Mouse (Mus musculus): Measurements from ENCODE around the gene Man2b1. TPM values are rescaled to one million over a fixed set of nuclear protein-coding genes. Genes with fewer than 3 reads are reported as not detected.
A peak's percentile ranks its signal among the peaks of the same experiment; 100 is the strongest.
"Not testable (repeated sequence)": the region's sequence is repeated elsewhere in the genome, so short reads cannot be mapped to it uniquely, and the experiment has no call there.

Man2b1 gene
- polyA plus RNA-seq, 1 experiment from 2014 or later, result 21.9 TPM

- Histone ChIP-seq H3K9me3 (no peaks in the 10 kb centered on the region), H3K27me3 (ENCODE audit: poor library complexity, severe bottlenecking) (no peaks in the 10 kb centered on the region), H3K27ac (no peak overlapping the region), H3K36me3 (replicated peaks) (peaks cover 66% of the 10 kb centered on the region), H3K4me1 (peaks cover 36% of the 10 kb centered on the region), H3K4me3 (peak overlapping the region; percentile 25; the same call in 1 of the 2 replicates)
- 2% methylated on average over 2 of the region's 2 CpGs for WGBS
- peak; percentile 79 for DNase-seq (ENCODE audit: extremely low spot score, low spot score)
Observed at GRCm38 (mm10) chr8:85076993-85077392, 6.1 kb upstream of the Man2b1 start.

GRCm38 (mm10) chr8:85080214-85080531, 2.9 kb upstream of the Man2b1 start:
- H3K27ac ChIP-seq, result peak overlapping the region; percentile 84
- H3K27me3 ChIP-seq (ENCODE audit: poor library complexity, severe bottlenecking), result no peaks in the 10 kb centered on the region
- peaks cover 48% of the 10 kb centered on the region for H3K4me1 ChIP-seq
- no peak for DNase-seq (ENCODE audit: extremely low spot score, low spot score)
- WGBS, result 1% methylated on average over 25 of the region's 25 CpGs
- H3K4me3 ChIP-seq, result peak overlapping the region; percentile 75
- H3K9me3 ChIP-seq, result no peaks in the 10 kb centered on the region
- peaks cover 47% of the 10 kb centered on the region for H3K36me3 ChIP-seq (replicated peaks)

- Histone ChIP-seq H3K27ac (peak within 1 kb of the TSS; percentile 84), H3K27me3 (ENCODE audit: poor library complexity, severe bottlenecking) (no peaks in the 10 kb centered on the region), H3K36me3 (replicated peaks) (peaks cover 47% of the 10 kb centered on the region), H3K4me3 (peak within 1 kb of the TSS; percentile 75), H3K4me1 (peaks cover 48% of the 10 kb centered on the region), H3K9me3 (no peaks in the 10 kb centered on the region)
- DNase-seq (ENCODE audit: extremely low spot score, low spot score), result peak; percentile 73
- WGBS, result under 1% methylated on average over 30 of the region's 30 CpGs
Observed at GRCm38 (mm10) chr8:85080532-85081215, 2.4 kb upstream of the Man2b1 start, which contains the start of gene Wdr83os. Gene Wdr83os (plus strand): TSS chr8:85080740.

- H3K27ac ChIP-seq, result peak within 1 kb of the TSS; percentile 84
- peaks cover 44% of the 10 kb centered on the region for H3K36me3 ChIP-seq (replicated peaks)
- peak within 1 kb of the TSS; percentile 75 for H3K4me3 ChIP-seq
- peaks cover 48% of the 10 kb centered on the region for H3K4me1 ChIP-seq
- DNase-seq (ENCODE audit: extremely low spot score, low spot score), result peak; percentile 63
- 2% methylated on average over 9 of the region's 9 CpGs for WGBS
- no peaks in the 10 kb centered on the region for H3K9me3 ChIP-seq
- H3K27me3 ChIP-seq (ENCODE audit: poor library complexity, severe bottlenecking), result no peaks in the 10 kb centered on the region
Observed at GRCm38 (mm10) chr8:85081216-85081555, 1.9 kb upstream of the Man2b1 start, which contains the start of gene Wdr83. Gene Wdr83 (minus strand): TSS chr8:85081306.

DNA sequence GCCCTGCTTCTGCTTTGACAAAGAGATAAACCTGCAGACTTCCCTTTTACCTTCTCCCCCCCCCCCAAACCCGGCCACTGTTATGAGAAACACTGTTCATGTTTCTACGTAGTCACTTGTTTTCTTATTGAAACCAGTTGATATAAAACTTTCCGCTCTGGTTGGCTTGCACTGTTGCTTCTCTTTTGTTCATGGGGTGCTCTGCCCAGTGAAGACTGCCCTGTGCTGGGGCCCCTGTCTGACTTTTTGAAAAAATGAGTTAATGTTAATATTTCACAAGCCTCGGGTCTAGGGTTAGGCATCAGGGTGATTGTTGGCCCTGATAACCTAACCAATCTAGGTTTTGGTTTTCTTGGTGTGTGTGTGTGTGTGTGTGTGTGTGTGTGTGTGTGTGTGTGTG, 901 bp upstream of the Man2b1 start:
- not testable (repeated sequence) for H3K27ac ChIP-seq; H3K9me3 ChIP-seq; DNase-seq (ENCODE audit: extremely low spot score, low spot score); H3K27me3 ChIP-seq (ENCODE audit: poor library complexity, severe bottlenecking)
- WGBS, result 92% methylated on average over 4 of the region's 4 CpGs
- peaks cover 42% of the 10 kb centered on the region for H3K36me3 ChIP-seq (replicated peaks)
- peak overlapping the region; percentile 75; the same call in 1 of the 2 replicates for H3K4me3 ChIP-seq
- peaks cover 48% of the 10 kb centered on the region for H3K4me1 ChIP-seq

DNA sequence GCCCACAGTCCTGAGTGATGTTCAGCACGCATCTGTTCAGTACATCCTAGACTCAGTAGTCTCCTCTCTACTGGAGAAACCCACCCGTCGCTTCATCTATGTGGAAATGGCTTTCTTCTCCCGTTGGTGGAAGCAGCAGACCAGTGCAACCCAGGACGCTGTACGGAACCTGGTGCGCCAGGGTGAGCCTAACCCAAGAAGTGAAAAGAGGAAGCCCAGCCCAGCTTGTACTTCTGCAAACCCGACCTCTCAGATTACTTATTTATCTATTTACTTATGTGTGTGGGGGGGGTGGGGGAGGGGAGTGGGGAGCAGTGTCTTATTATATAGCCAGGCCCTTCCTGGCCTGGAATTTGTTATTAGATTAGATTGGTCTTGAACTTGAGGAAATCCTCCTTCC, 1.6 kb downstream of the Man2b1 start:
- H3K4me1 ChIP-seq, result peaks cover 40% of the 10 kb centered on the region
- 92% methylated on average over 8 of the region's 8 CpGs for WGBS
- no peak overlapping the region for H3K27ac ChIP-seq
- no peak for DNase-seq (ENCODE audit: extremely low spot score, low spot score)
- H3K9me3 ChIP-seq, result no peaks in the 10 kb centered on the region
- no peaks in the 10 kb centered on the region for H3K27me3 ChIP-seq (ENCODE audit: poor library complexity, severe bottlenecking)
- H3K36me3 ChIP-seq (replicated peaks), result peaks cover 45% of the 10 kb centered on the region
- peak overlapping the region; percentile 66; the same call in 1 of the 2 replicates for H3K4me3 ChIP-seq

DNA sequence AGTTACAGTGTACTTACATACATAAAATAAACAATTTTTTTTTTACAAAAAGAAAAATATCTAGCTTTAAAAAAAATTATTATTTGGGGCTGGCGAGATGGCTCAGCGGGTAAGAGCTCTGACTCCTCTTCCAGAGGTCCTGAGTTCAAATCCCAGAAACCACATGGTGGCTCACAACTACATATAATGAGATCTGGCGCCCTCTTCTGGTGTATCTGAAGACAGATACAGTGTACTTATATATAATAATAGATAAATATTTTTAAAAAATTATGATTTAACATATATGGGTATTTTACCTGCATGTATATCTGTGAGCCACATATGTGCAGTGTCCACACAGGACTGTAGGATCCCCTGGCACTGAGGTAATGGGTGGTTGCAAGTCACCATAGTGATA, 3.2 kb downstream of the Man2b1 start:
- no peak for DNase-seq (ENCODE audit: extremely low spot score, low spot score)
- H3K36me3 ChIP-seq (replicated peaks), result peaks cover 52% of the 10 kb centered on the region
- H3K4me3 ChIP-seq, result no peak overlapping the region
- H3K9me3 ChIP-seq, result no peaks in the 10 kb centered on the region
- WGBS, result 79% methylated on average over 3 of the region's 3 CpGs
- no peak overlapping the region for H3K27ac ChIP-seq
- H3K27me3 ChIP-seq (ENCODE audit: poor library complexity, severe bottlenecking), result no peaks in the 10 kb centered on the region
- H3K4me1 ChIP-seq, result peaks cover 32% of the 10 kb centered on the region

- Histone ChIP-seq H3K27me3 (ENCODE audit: poor library complexity, severe bottlenecking) (no peaks in the 10 kb centered on the region), H3K4me3 (no peak overlapping the region), H3K4me1 (peaks cover 11% of the 10 kb centered on the region), H3K27ac (no peak overlapping the region), H3K36me3 (replicated peaks) (peaks cover 71% of the 10 kb centered on the region), H3K9me3 (no peaks in the 10 kb centered on the region)
- DNase-seq (ENCODE audit: extremely low spot score, low spot score), result no peak
- WGBS, result 84% methylated on average over 2 of the region's 2 CpGs
Observed at GRCm38 (mm10) chr8:85088771-85089170, 5.7 kb downstream of the Man2b1 start.

- H3K27ac ChIP-seq, result no peak overlapping the region
- H3K4me1 ChIP-seq, result 0 out of 2 replicates have a peak, but pooled peaks cover 3% of the 10 kb centered on the region
- 89% methylated on average over 11 of the region's 11 CpGs for WGBS
- no peaks in the 10 kb centered on the region for H3K27me3 ChIP-seq (ENCODE audit: poor library complexity, severe bottlenecking)
- no peaks in the 10 kb centered on the region for H3K9me3 ChIP-seq
- no peak overlapping the region for H3K4me3 ChIP-seq
- DNase-seq (ENCODE audit: extremely low spot score, low spot score), result no peak
- H3K36me3 ChIP-seq (replicated peaks), result peaks cover 80% of the 10 kb centered on the region
Observed at GRCm38 (mm10) chr8:85090856-85091255, 7.8 kb downstream of the Man2b1 start.

DNA sequence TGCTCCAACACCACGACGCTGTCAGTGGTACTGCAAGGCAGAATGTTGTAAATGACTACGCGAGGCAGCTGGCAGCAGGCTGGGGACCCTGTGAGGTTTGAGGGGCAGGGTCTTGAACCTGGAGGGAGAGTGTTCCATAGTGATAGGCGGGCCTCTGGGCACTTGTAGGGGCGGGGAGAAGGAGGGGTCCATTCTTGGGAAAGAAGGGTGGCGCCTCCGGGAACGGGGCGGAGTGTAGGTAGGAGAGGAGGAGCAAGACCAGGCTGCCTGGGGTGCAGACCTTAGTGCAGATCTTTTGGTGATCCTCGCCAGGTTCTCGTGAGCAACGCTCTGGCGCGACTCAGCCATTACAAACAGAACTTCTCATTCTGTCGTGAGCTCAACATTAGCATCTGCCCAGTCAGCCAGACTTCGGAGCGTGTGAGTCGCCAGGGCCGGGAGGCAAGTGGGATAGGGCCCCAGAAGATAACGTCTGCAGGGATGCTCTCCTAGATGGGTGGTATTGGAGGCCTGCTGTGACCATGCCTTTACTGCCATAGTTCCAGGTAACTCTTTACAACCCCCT, 8.5 kb downstream of the Man2b1 start:
- Histone ChIP-seq H3K4me3 (no peak overlapping the region), H3K4me1 (0 out of 2 replicates have a peak, but pooled peaks cover 3% of the 10 kb centered on the region), H3K27me3 (ENCODE audit: poor library complexity, severe bottlenecking) (no peaks in the 10 kb centered on the region), H3K27ac (no peak overlapping the region), H3K9me3 (no peaks in the 10 kb centered on the region), H3K36me3 (replicated peaks) (peaks cover 85% of the 10 kb centered on the region)
- no peak for DNase-seq (ENCODE audit: extremely low spot score, low spot score)
- 27% methylated on average over 21 of the region's 21 CpGs for WGBS

- DNase-seq (ENCODE audit: extremely low spot score, low spot score), result no peak
- WGBS, result 92% methylated on average over 13 of the region's 13 CpGs
- Histone ChIP-seq H3K4me1 (0 out of 2 replicates have a peak, but pooled peaks cover 3% of the 10 kb centered on the region), H3K27me3 (ENCODE audit: poor library complexity, severe bottlenecking) (no peaks in the 10 kb centered on the region), H3K36me3 (replicated peaks) (peaks cover 81% of the 10 kb centered on the region), H3K27ac (no peak overlapping the region), H3K4me3 (no peak overlapping the region), H3K9me3 (no peaks in the 10 kb centered on the region)
Observed at GRCm38 (mm10) chr8:85095051-85095450, 12.0 kb downstream of the Man2b1 start.

DNA sequence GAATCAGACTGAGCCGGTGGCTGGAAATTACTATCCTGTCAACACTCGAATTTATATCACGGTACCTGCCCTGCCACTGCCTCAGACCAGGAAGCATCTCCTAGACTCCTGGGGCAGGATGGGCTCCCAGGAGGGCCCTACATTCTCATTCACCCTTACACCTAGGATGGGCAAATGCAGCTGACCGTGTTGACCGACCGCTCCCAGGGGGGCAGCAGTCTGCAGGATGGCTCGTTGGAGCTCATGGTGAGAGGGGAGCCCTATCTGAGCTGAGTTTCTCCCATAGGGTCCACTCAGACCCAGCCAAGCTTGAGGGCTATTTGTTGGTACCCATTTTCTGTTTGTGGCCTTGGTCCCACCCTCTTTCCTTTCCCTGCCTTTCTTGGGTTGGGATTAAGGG, 12.5 kb downstream of the Man2b1 start:
- Histone ChIP-seq H3K27me3 (ENCODE audit: poor library complexity, severe bottlenecking) (no peaks in the 10 kb centered on the region), H3K9me3 (no peaks in the 10 kb centered on the region), H3K4me1 (0 out of 2 replicates have a peak, but pooled peaks cover 3% of the 10 kb centered on the region), H3K36me3 (replicated peaks) (peaks cover 81% of the 10 kb centered on the region), H3K27ac (no peak overlapping the region), H3K4me3 (no peak overlapping the region)
- 91% methylated on average over 7 of the region's 7 CpGs for WGBS
- DNase-seq (ENCODE audit: extremely low spot score, low spot score), result no peak

DNA sequence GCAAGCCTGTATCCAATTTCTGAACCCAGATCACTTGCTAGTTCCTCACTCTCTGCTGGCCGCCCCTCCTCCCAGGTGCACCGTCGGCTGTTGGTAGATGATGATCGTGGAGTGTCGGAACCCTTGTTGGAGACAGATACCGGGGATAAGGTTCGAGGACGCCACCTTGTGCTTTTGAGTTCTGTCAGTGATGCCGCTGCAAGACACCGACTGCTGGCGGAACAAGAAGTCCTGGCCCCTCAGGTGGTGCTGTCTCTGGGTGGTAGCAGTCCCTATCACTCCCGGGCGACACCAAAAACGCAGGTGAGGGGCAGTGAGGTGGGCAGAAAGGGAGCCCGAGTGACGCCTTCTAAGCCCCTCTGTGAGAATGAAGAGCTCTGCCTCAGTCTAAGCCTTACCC, 13.1 kb downstream of the Man2b1 start:
- H3K9me3 ChIP-seq, result 0 out of 2 replicates have a peak, but pooled peaks cover 2% of the 10 kb centered on the region
- 0 out of 2 replicates have a peak, but pooled peaks cover 3% of the 10 kb centered on the region for H3K4me1 ChIP-seq
- H3K36me3 ChIP-seq (replicated peaks), result peaks cover 75% of the 10 kb centered on the region
- H3K27me3 ChIP-seq (ENCODE audit: poor library complexity, severe bottlenecking), result no peaks in the 10 kb centered on the region
- H3K27ac ChIP-seq, result no peak overlapping the region
- DNase-seq (ENCODE audit: extremely low spot score, low spot score), result no peak
- no peak overlapping the region for H3K4me3 ChIP-seq
- 94% methylated on average over 16 of the region's 16 CpGs for WGBS

Measured in forebrain, embryonic 10.5 days (tissue).